Comparison of ENCODE assay signal across 30 mouse cellular contexts in genomic region chr7:35589485-35589884, GRCm38 (mm10). TPM values are rescaled to one million over a fixed set of nuclear protein-coding genes. Genes with fewer than 3 reads are reported as not detected.
DNase-seq lines count a peak whose midpoint lies in the region; ATAC-seq lines count a peak whose summit lies in the region.
"Had no signal": no experiment of that assay in that cellular context is flagged by ENCODE, and none has a peak within 500 bp of the region (broad histone marks: within the 10 kb centered on the region; RNA-seq: fewer than 3 reads in every experiment).

No protein-coding gene starts in this region.

- ATAC-seq in CD4-positive, CD25-positive, alpha-beta regulatory T cell, adult 4 months = no peak
- no peak for ATAC-seq in limb, embryonic 15.5 days (ENCODE audit: insufficient number of reproducible peaks, low FRiP score, low TSS enrichment, low read depth)
- no peak for ATAC-seq in liver, embryonic 15.5 days (ENCODE audit: insufficient read depth)
- no peak for ATAC-seq in midbrain, embryonic 16.5 days
- ATAC-seq: intestine, embryonic 15.5 days; lung, postnatal 0 days; midbrain, embryonic 15.5 days had no signal

- H3K4me2 ChIP-seq in limb, embryonic 15.5 days = 0 out of 2 replicates have a peak overlapping the region, but pooled peaks have one; percentile 4
- H3K4me2 ChIP-seq in liver, embryonic 15.5 days = peak overlapping the region; percentile 97
- H3K4me2 ChIP-seq in midbrain, embryonic 16.5 days (ENCODE audit: low read length) = no peak overlapping the region
- H3K4me2 ChIP-seq: hindbrain, embryonic 15.5 days; intestine, embryonic 15.5 days; limb, embryonic 12.5 days; midbrain, embryonic 15.5 days; stomach, embryonic 15.5 days had no signal

- H3K9me3 ChIP-seq in limb, embryonic 15.5 days = no peaks in the 10 kb centered on the region
- no peaks in the 10 kb centered on the region for H3K9me3 ChIP-seq in liver, embryonic 15.5 days (replicated peaks)
- no peaks in the 10 kb centered on the region for H3K9me3 ChIP-seq in midbrain, embryonic 16.5 days (replicated peaks; ENCODE audit: control insufficient read depth, low read length, poor library complexity, severe bottlenecking)
- H3K9me3 ChIP-seq: forebrain, embryonic 10.5 days; G1E; heart, embryonic 10.5 days; hindbrain, embryonic 15.5 days; intestine, embryonic 15.5 days; limb, embryonic 12.5 days; midbrain, embryonic 15.5 days; stomach, embryonic 15.5 days had no signal

- peak overlapping the region; percentile 94 for H3K27ac ChIP-seq in limb, embryonic 15.5 days
- 0 out of 2 replicates have a peak overlapping the region, but pooled peaks have one; percentile 85 for H3K27ac ChIP-seq in liver, embryonic 15.5 days (replicated peaks)
- H3K27ac ChIP-seq in midbrain, embryonic 16.5 days (ENCODE audit: low read length) = no peak overlapping the region
- H3K27ac ChIP-seq: forebrain, embryonic 10.5 days; heart, embryonic 10.5 days; hindbrain, embryonic 15.5 days; intestine, embryonic 15.5 days; macrophage; midbrain, embryonic 15.5 days; stomach, embryonic 15.5 days had no signal

- no peak overlapping the region for H3K9ac ChIP-seq in limb, embryonic 15.5 days
- H3K9ac ChIP-seq in liver, embryonic 15.5 days = no peak overlapping the region
- no peak overlapping the region for H3K9ac ChIP-seq in midbrain, embryonic 16.5 days (ENCODE audit: low read depth, low read length)
- H3K9ac ChIP-seq: hindbrain, embryonic 15.5 days; intestine, embryonic 15.5 days; limb, embryonic 12.5 days; midbrain, embryonic 15.5 days; stomach, embryonic 15.5 days had no signal

- H3K27me3 ChIP-seq in limb, embryonic 15.5 days = peaks cover 7% of the 10 kb centered on the region
- H3K27me3 ChIP-seq in liver, embryonic 15.5 days = peaks cover 11% of the 10 kb centered on the region
- peaks cover 6% of the 10 kb centered on the region for H3K27me3 ChIP-seq in midbrain, embryonic 16.5 days (ENCODE audit: control insufficient read depth, insufficient read depth, low read depth, low read length)

- peak; percentile 39 for DNase-seq in CD4-positive, CD25-positive, alpha-beta regulatory T cell, adult 2 months (ENCODE audit: low read depth, low spot score)
- DNase-seq in A20 (ENCODE audit: low read depth, low spot score) = peak; percentile 14
- no peak for DNase-seq in cerebellum, adult 11-12 months
- DNase-seq in heart, adult 8-10 months (ENCODE audit: low spot score) = no peak
- DNase-seq: adrenal gland, postnatal 10 days; cerebellum, adult 9-10 months; heart, postnatal 4 days; kidney, adult 8-10 months; kidney, postnatal 10 days; layer of hippocampus, postnatal 36 days; right cerebral cortex, adult 18-20 months; right cerebral cortex, postnatal 4 days; thymus, adult 18-20 months; thymus, postnatal 4 days had no signal

- H3K4me1 ChIP-seq in limb, embryonic 15.5 days = peaks cover 61% of the 10 kb centered on the region
- H3K4me1 ChIP-seq in liver, embryonic 15.5 days (replicated peaks) = peaks cover 54% of the 10 kb centered on the region
- peaks cover 17% of the 10 kb centered on the region for H3K4me1 ChIP-seq in midbrain, embryonic 16.5 days (ENCODE audit: control insufficient read depth, insufficient read depth, low read length)

- peaks cover 22% of the 10 kb centered on the region for H3K36me3 ChIP-seq in limb, embryonic 15.5 days
- H3K36me3 ChIP-seq in liver, embryonic 15.5 days (replicated peaks) = peaks cover 27% of the 10 kb centered on the region
- peaks cover 10% of the 10 kb centered on the region for H3K36me3 ChIP-seq in midbrain, embryonic 16.5 days (ENCODE audit: control insufficient read depth, insufficient read depth, low read length)

- WGBS in limb, embryonic 15.5 days = 69% methylated on average over 7 of the region's 7 CpGs
- 33% methylated on average over 7 of the region's 7 CpGs for WGBS in liver, embryonic 15.5 days (ENCODE audit: insufficient replicate concordance)
- WGBS in midbrain, embryonic 16.5 days = 75% methylated on average over 6 of the region's 7 CpGs

- no peak overlapping the region for H3K4me3 ChIP-seq in limb, embryonic 15.5 days
- no peak overlapping the region for H3K4me3 ChIP-seq in liver, embryonic 15.5 days (replicated peaks)
- H3K4me3 ChIP-seq in midbrain, embryonic 16.5 days (ENCODE audit: low read depth, low read length) = no peak overlapping the region
- H3K4me3 ChIP-seq: forebrain, embryonic 10.5 days; heart, embryonic 10.5 days; hindbrain, embryonic 15.5 days; intestine, embryonic 15.5 days; limb, embryonic 12.5 days; midbrain, embryonic 15.5 days; myocyte; stomach, embryonic 15.5 days had no signal

RNA-seq across cellular contexts. Expression of gene Ankrd27, which starts 3.4 kb away (rescaled TPM):
- polyA plus RNA-seq in CD4-positive, CD25-positive, alpha-beta regulatory T cell, adult 4 months (2017; shearing (Covaris generic)) = 10 to 100 TPM; 52.8 to 73.2 TPM
- polyA plus RNA-seq in limb, embryonic 15.5 days (2015; fragmentation: Nextera tagmentation; extraction: Ambion mirVana) = 54.4 and 55.0 TPM in 2 replicates
- polyA plus RNA-seq in liver, embryonic 15.5 days (2015; fragmentation: Nextera tagmentation; extraction: Ambion mirVana) = 20.7 and 22.6 TPM in 2 replicates
- 18.4 and 19.0 TPM in 2 replicates for polyA plus RNA-seq in midbrain, embryonic 16.5 days (2015; fragmentation: Nextera tagmentation; extraction: Ambion mirVana)
- 10 to 100 TPM in 3 of 4 experiments, 1 to 10 TPM in 1; 8.6 to 12.0 (median 10.8) TPM for total RNA-seq in heart, adult 8-10 months (2022)

RNA-seq across cellular contexts. Expression of gene Rgs9bp, which starts 4.1 kb away (rescaled TPM):
- not detected for polyA plus RNA-seq in CD4-positive, CD25-positive, alpha-beta regulatory T cell, adult 4 months (2017; shearing (Covaris generic))
- 0.52 and 0.63 TPM in 2 replicates for polyA plus RNA-seq in limb, embryonic 15.5 days (2015; fragmentation: Nextera tagmentation; extraction: Ambion mirVana)
- polyA plus RNA-seq in liver, embryonic 15.5 days (2015; fragmentation: Nextera tagmentation; extraction: Ambion mirVana) = 0.03 TPM in 2 replicates
- 0.04 and 0.06 TPM in 2 replicates for polyA plus RNA-seq in midbrain, embryonic 16.5 days (2015; fragmentation: Nextera tagmentation; extraction: Ambion mirVana)
- total RNA-seq in heart, adult 8-10 months (2022) = not detected
- polyA plus RNA-seq: myocyte had no signal

RNA-seq across cellular contexts. Expression of gene Nudt19, which starts 33.4 kb away (rescaled TPM):
- polyA plus RNA-seq in CD4-positive, CD25-positive, alpha-beta regulatory T cell, adult 4 months (2017; shearing (Covaris generic)) = 10 to 100 TPM; 42.0 to 46.8 TPM
- polyA plus RNA-seq in limb, embryonic 15.5 days (2015; fragmentation: Nextera tagmentation; extraction: Ambion mirVana) = 47.5 and 49.3 TPM in 2 replicates
- 67.2 and 69.0 TPM in 2 replicates for polyA plus RNA-seq in liver, embryonic 15.5 days (2015; fragmentation: Nextera tagmentation; extraction: Ambion mirVana)
- 93.0 and 102 TPM in 2 replicates for polyA plus RNA-seq in midbrain, embryonic 16.5 days (2015; fragmentation: Nextera tagmentation; extraction: Ambion mirVana)
- total RNA-seq in heart, adult 8-10 months (2022) = 10 to 100 TPM; 58.4 to 73.7 (median 68.2) TPM

RNA-seq across cellular contexts. Expression of gene Tdrd12, which starts 51.9 kb away (rescaled TPM):
- polyA plus RNA-seq in CD4-positive, CD25-positive, alpha-beta regulatory T cell, adult 4 months (2017; shearing (Covaris generic)) = not detected
- polyA plus RNA-seq in limb, embryonic 15.5 days (2015; fragmentation: Nextera tagmentation; extraction: Ambion mirVana) = 0.19 and 0.36 TPM in 2 replicates
- polyA plus RNA-seq in liver, embryonic 15.5 days (2015; fragmentation: Nextera tagmentation; extraction: Ambion mirVana) = 0.20 TPM in 1 of 2 replicates, not detected in the other
- polyA plus RNA-seq in midbrain, embryonic 16.5 days (2015; fragmentation: Nextera tagmentation; extraction: Ambion mirVana) = 0.37 and 0.63 TPM in 2 replicates
- under 1 TPM in 2 of 4 experiments, not detected in 2; 0.08 to 0.16 TPM for total RNA-seq in heart, adult 8-10 months (2022)
- total RNA-seq: gastrocnemius, adult 18-20 months had no signal
- polyA plus RNA-seq: G1E; lung, postnatal 0 days; myocyte had no signal

RNA-seq across cellular contexts. Expression of gene Pdcd5, which starts 57.8 kb away (rescaled TPM):
- polyA plus RNA-seq in CD4-positive, CD25-positive, alpha-beta regulatory T cell, adult 4 months (2017; shearing (Covaris generic)) = 10 to 100 TPM; 77.3 to 77.7 TPM
- polyA plus RNA-seq in limb, embryonic 15.5 days (2015; fragmentation: Nextera tagmentation; extraction: Ambion mirVana) = 222 and 241 TPM in 2 replicates
- 99.7 and 102 TPM in 2 replicates for polyA plus RNA-seq in liver, embryonic 15.5 days (2015; fragmentation: Nextera tagmentation; extraction: Ambion mirVana)
- 233 and 236 TPM in 2 replicates for polyA plus RNA-seq in midbrain, embryonic 16.5 days (2015; fragmentation: Nextera tagmentation; extraction: Ambion mirVana)
- 100 to 1,000 TPM in 1 of 4 experiments, 10 to 100 TPM in 3; 67.2 to 104 (median 89.7) TPM for total RNA-seq in heart, adult 8-10 months (2022)

Comparison
In these comparisons a context has a peak if more than half of its experiments do, and no peak if none do; other contexts are left out.
1. DNase-seq: peak in CD4-positive, CD25-positive, alpha-beta regulatory T cell, adult 2 months (single experiment) and A20 (single experiment); none in cerebellum, adult 11-12 months (single experiment) and heart, adult 8-10 months (single experiment).